Comparison of ENCODE assay signal across 9 mouse cellular contexts in genomic region chr17:65737622-65738021, GRCm38 (mm10). TPM values are rescaled to one million over a fixed set of nuclear protein-coding genes. Genes with fewer than 3 reads are reported as not detected.
DNase-seq lines count a peak whose midpoint lies in the region; ATAC-seq and TF ChIP-seq lines count a peak whose summit lies in the region.
"Had no signal": no experiment of that assay in that cellular context is flagged by ENCODE, and none has a peak within 500 bp of the region (broad histone marks: within the 10 kb centered on the region; RNA-seq: fewer than 3 reads in every experiment).

No protein-coding gene starts in this region.

- peak overlapping the region; percentile 40 for H3K27ac ChIP-seq in heart, embryonic 13.5 days (replicated peaks)
- peak overlapping the region; percentile 26 for H3K27ac ChIP-seq in liver, adult 2 months (replicated peaks; ENCODE audit: insufficient read depth, low read depth, low read length)
- H3K27ac ChIP-seq in forebrain, embryonic 16.5 days (ENCODE audit: low read length), result no peak overlapping the region
- H3K27ac ChIP-seq: limb, embryonic 15.5 days had no signal

- TF ChIP-seq CTCF in liver, adult 2 months (IDR thresholded peaks at IDR 0.05; ENCODE audit: low read depth, low read length), result no peak

- H3K4me2 ChIP-seq in heart, embryonic 13.5 days, result no peak overlapping the region
- H3K4me2 ChIP-seq in forebrain, embryonic 16.5 days (ENCODE audit: low read length), result no peak overlapping the region
- H3K4me2 ChIP-seq: limb, embryonic 15.5 days had no signal

- no peak for TF ChIP-seq POLR2A in liver, adult 2 months (IDR thresholded peaks at IDR 0.05; ENCODE audit: extremely low read depth, insufficient read depth, low read length)

- peak; percentile 29 for DNase-seq in urinary bladder, adult 2 months (ENCODE audit: low spot score)
- no peak for DNase-seq in urinary bladder, postnatal 4 days (ENCODE audit: low spot score in 2 of 2)
- peak; percentile 19 for DNase-seq in liver, adult 2 months (ENCODE audit: extremely low read depth, low read depth, low spot score)
- DNase-seq in urinary bladder, postnatal 36 days (ENCODE audit: low spot score in 2 of 2), result peak; percentile 54 to 60
- DNase-seq in embryo, embryonic 11 days, result no peak
- DNase-seq in layer of hippocampus, adult 18-20 months (ENCODE audit: low spot score in 2 of 2), result no peak

- H3K4me1 ChIP-seq in heart, embryonic 13.5 days, result peaks cover 14% of the 10 kb centered on the region
- no peaks in the 10 kb centered on the region for H3K4me1 ChIP-seq in liver, adult 2 months (ENCODE audit: control insufficient read depth, insufficient read depth, low read length)
- H3K4me1 ChIP-seq in forebrain, embryonic 16.5 days (replicated peaks; ENCODE audit: control insufficient read depth, insufficient read depth, low read length), result peaks cover 9% of the 10 kb centered on the region
- H3K4me1 ChIP-seq: limb, embryonic 15.5 days had no signal

- no peak for ATAC-seq in heart, embryonic 13.5 days (ENCODE audit: extremely low read depth, insufficient number of reproducible peaks, low FRiP score, low TSS enrichment)
- ATAC-seq in forebrain, embryonic 16.5 days, result no peak

- H3K79me2 ChIP-seq in liver, adult 2 months (ENCODE audit: control insufficient read depth, insufficient read depth, low read length), result no peaks in the 10 kb centered on the region

- no peaks in the 10 kb centered on the region for H3K9me3 ChIP-seq in heart, embryonic 13.5 days
- H3K9me3 ChIP-seq in forebrain, embryonic 16.5 days (ENCODE audit: control insufficient read depth, low read length), result no peaks in the 10 kb centered on the region
- H3K9me3 ChIP-seq: limb, embryonic 15.5 days had no signal

- H3K9ac ChIP-seq in heart, embryonic 13.5 days, result no peak overlapping the region
- H3K9ac ChIP-seq in liver, adult 2 months (ENCODE audit: low read depth, low read length), result no peak overlapping the region
- H3K9ac ChIP-seq in forebrain, embryonic 16.5 days (replicated peaks; ENCODE audit: low read depth, low read length), result no peak overlapping the region
- H3K9ac ChIP-seq: limb, embryonic 15.5 days had no signal

- no peak overlapping the region for H3K4me3 ChIP-seq in heart, embryonic 13.5 days
- no peak overlapping the region for H3K4me3 ChIP-seq in liver, adult 2 months (ENCODE audit: insufficient read depth, low read depth, low read length)
- no peak overlapping the region for H3K4me3 ChIP-seq in forebrain, embryonic 16.5 days (replicated peaks; ENCODE audit: low read length)
- H3K4me3 ChIP-seq: limb, embryonic 15.5 days had no signal

- WGBS in heart, embryonic 13.5 days, result 66% methylated on average over 6 of the region's 6 CpGs
- 78% methylated on average over 6 of the region's 6 CpGs for WGBS in liver, adult 2 months
- WGBS in forebrain, embryonic 16.5 days, result 81% methylated on average over 6 of the region's 6 CpGs

- H3K36me3 ChIP-seq in heart, embryonic 13.5 days, result no peaks in the 10 kb centered on the region
- no peaks in the 10 kb centered on the region for H3K36me3 ChIP-seq in liver, adult 2 months (ENCODE audit: control insufficient read depth, insufficient read depth, low read length)
- no peaks in the 10 kb centered on the region for H3K36me3 ChIP-seq in forebrain, embryonic 16.5 days (ENCODE audit: control insufficient read depth, insufficient read depth)
- H3K36me3 ChIP-seq: limb, embryonic 15.5 days had no signal

- no peaks in the 10 kb centered on the region for H3K27me3 ChIP-seq in heart, embryonic 13.5 days (replicated peaks)
- no peaks in the 10 kb centered on the region for H3K27me3 ChIP-seq in liver, adult 2 months (ENCODE audit: control insufficient read depth, insufficient read depth, low read length)
- no peaks in the 10 kb centered on the region for H3K27me3 ChIP-seq in forebrain, embryonic 16.5 days (replicated peaks; ENCODE audit: control insufficient read depth, insufficient read depth, low read length)
- H3K27me3 ChIP-seq: limb, embryonic 15.5 days had no signal

RNA-seq across cellular contexts. Expression of gene Rab31, which starts 34.9 kb away (rescaled TPM):
- 34.2 and 35.0 TPM in 2 replicates for polyA plus RNA-seq in urinary bladder, adult 2 months (2012; rRNA removed)
- polyA plus RNA-seq in heart, embryonic 13.5 days (2015; fragmentation: Nextera tagmentation; extraction: Ambion mirVana), result 23.9 and 27.8 TPM in 2 replicates
- total RNA-seq in liver, adult 2 months (2014; rRNA removed), result 5.4 and 6.8 TPM in 2 replicates
- polyA plus RNA-seq in liver, adult 2 months (2012; rRNA removed), result 2.2 and 3.5 TPM in 2 replicates
- 73.5 and 83.6 TPM in 2 replicates for polyA plus RNA-seq in forebrain, embryonic 16.5 days (2015; fragmentation: Nextera tagmentation; extraction: Ambion mirVana)
- total RNA-seq in layer of hippocampus, adult 18-20 months (2021), result 10 to 100 TPM; 52.0 to 55.6 TPM

RNA-seq across cellular contexts. Expression of gene Ppp4r1, which starts 44.8 kb away (rescaled TPM):
- polyA plus RNA-seq in urinary bladder, adult 2 months (2012; rRNA removed), result 37.1 and 37.8 TPM in 2 replicates
- 28.1 and 28.7 TPM in 2 replicates for polyA plus RNA-seq in heart, embryonic 13.5 days (2015; fragmentation: Nextera tagmentation; extraction: Ambion mirVana)
- 12.6 and 15.1 TPM in 2 replicates for total RNA-seq in liver, adult 2 months (2014; rRNA removed)
- 13.1 and 15.1 TPM in 2 replicates for polyA plus RNA-seq in liver, adult 2 months (2012; rRNA removed)
- polyA plus RNA-seq in forebrain, embryonic 16.5 days (2015; fragmentation: Nextera tagmentation; extraction: Ambion mirVana), result 47.8 and 54.6 TPM in 2 replicates
- 10 to 100 TPM; 26.3 to 36.5 TPM for total RNA-seq in layer of hippocampus, adult 18-20 months (2021)

Comparison
In these comparisons a context has a peak if more than half of its experiments do, and no peak if none do; other contexts are left out.
1. DNase-seq: peak in urinary bladder, adult 2 months (single experiment), liver, adult 2 months (single experiment) and urinary bladder, postnatal 36 days (2 of 2); none in urinary bladder, postnatal 4 days (0 of 2), embryo, embryonic 11 days (single experiment) and layer of hippocampus, adult 18-20 months (0 of 2).